Comparison of ENCODE assay signal across 24 mouse cellular contexts in the genomic region with DNA sequence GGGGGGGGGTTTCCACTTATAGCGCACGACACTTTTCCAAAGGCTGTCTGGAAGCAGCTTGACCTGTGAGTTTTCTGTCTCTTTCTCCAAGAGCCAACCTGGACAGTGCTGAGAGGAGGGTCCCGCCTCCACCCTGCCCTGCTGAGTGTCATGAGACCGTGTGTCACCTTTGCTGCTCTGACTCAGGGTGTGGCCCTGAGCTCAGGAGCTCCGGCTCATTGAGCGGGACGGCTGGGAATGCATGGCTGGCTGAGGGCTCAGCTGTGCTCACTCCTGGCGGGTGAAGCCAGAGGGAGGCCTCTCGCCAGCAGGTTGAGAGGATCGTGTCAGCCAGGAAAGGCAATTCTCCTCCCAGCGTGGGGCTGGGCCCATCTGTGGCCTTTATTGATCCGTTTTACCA.
A peak's percentile ranks its signal among the peaks of the same experiment; 100 is the strongest.
DNase-seq lines count a peak whose midpoint lies in the region; ATAC-seq and TF ChIP-seq lines count a peak whose summit lies in the region.
"Had no signal": no experiment of that assay in that cellular context is flagged by ENCODE, and none has a peak within 500 bp of the region (broad histone marks: within the 10 kb centered on the region; RNA-seq: fewer than 3 reads in every experiment).

No protein-coding gene starts in this region.

- H3K9ac ChIP-seq in kidney, embryonic 16.5 days (replicated peaks; ENCODE audit: low read length), result no peak overlapping the region
- no peak overlapping the region for H3K9ac ChIP-seq in intestine, embryonic 16.5 days (ENCODE audit: low read depth, low read length)
- H3K9ac ChIP-seq: embryonic facial prominence, embryonic 15.5 days; heart, embryonic 13.5 days; hindbrain, embryonic 15.5 days had no signal

- no peak for TF ChIP-seq CTCF in G1E (IDR thresholded peaks at IDR 0.05; ENCODE audit: low read depth, low read length)

- WGBS in kidney, embryonic 16.5 days, result 34% methylated on average over 12 of the region's 12 CpGs
- 47% methylated on average over 12 of the region's 12 CpGs for WGBS in intestine, embryonic 16.5 days

- H3K4me3 ChIP-seq in kidney, embryonic 16.5 days (ENCODE audit: low read length), result no peak overlapping the region
- H3K4me3 ChIP-seq in G1E (ENCODE audit: low read depth, low read length), result peak overlapping the region; percentile 36; the same call in 1 of the 2 replicates
- H3K4me3 ChIP-seq in intestine, embryonic 16.5 days (ENCODE audit: low read length), result no peak overlapping the region
- H3K4me3 ChIP-seq: embryonic facial prominence, embryonic 15.5 days; erythroblast, embryonic 14.5 days; forebrain, embryonic 10.5 days; gastrocnemius, adult 2 months; heart, embryonic 13.5 days; hindbrain, embryonic 15.5 days had no signal

- 0 out of 2 replicates have a peak, but pooled peaks cover 3% of the 10 kb centered on the region for H3K4me1 ChIP-seq in kidney, embryonic 16.5 days (ENCODE audit: insufficient read depth, low read length)
- H3K4me1 ChIP-seq in G1E (ENCODE audit: insufficient read depth, low read depth, low read length), result no peaks in the 10 kb centered on the region
- H3K4me1 ChIP-seq in intestine, embryonic 16.5 days (ENCODE audit: control insufficient read depth, insufficient read depth, low read length), result no peaks in the 10 kb centered on the region
- H3K4me1 ChIP-seq: heart, embryonic 13.5 days had no signal

- ATAC-seq in kidney, embryonic 16.5 days (ENCODE audit: low FRiP score, low TSS enrichment), result peak; percentile 72
- ATAC-seq in G1E (ENCODE audit: extremely low read depth, insufficient number of reproducible peaks, low FRiP score, poor library complexity, severe bottlenecking), result no peak
- peak; percentile 59 for ATAC-seq in intestine, embryonic 16.5 days
- ATAC-seq: CD4-positive, CD25-positive, alpha-beta regulatory T cell, adult 4 months; forebrain, embryonic 14.5 days had no signal

- H3K27ac ChIP-seq in kidney, embryonic 16.5 days (ENCODE audit: low read length), result no peak overlapping the region
- H3K27ac ChIP-seq in intestine, embryonic 16.5 days (ENCODE audit: low read length), result no peak overlapping the region
- H3K27ac ChIP-seq: embryonic facial prominence, embryonic 15.5 days; forebrain, embryonic 10.5 days; gastrocnemius, adult 2 months; heart, embryonic 13.5 days; hindbrain, embryonic 15.5 days had no signal

- no peak overlapping the region for H3K4me2 ChIP-seq in kidney, embryonic 16.5 days (replicated peaks; ENCODE audit: low read depth, low read length)
- H3K4me2 ChIP-seq in intestine, embryonic 16.5 days (ENCODE audit: low read depth, low read length), result no peak overlapping the region
- H3K4me2 ChIP-seq: embryonic facial prominence, embryonic 15.5 days; heart, embryonic 13.5 days; hindbrain, embryonic 15.5 days had no signal

- H3K36me3 ChIP-seq in kidney, embryonic 16.5 days (ENCODE audit: insufficient read depth, low read length), result no peaks in the 10 kb centered on the region
- H3K36me3 ChIP-seq in G1E (replicated peaks), result no peaks in the 10 kb centered on the region
- no peaks in the 10 kb centered on the region for H3K36me3 ChIP-seq in intestine, embryonic 16.5 days (ENCODE audit: control insufficient read depth, insufficient read depth, low read length)
- H3K36me3 ChIP-seq: embryonic facial prominence, embryonic 15.5 days; forebrain, embryonic 10.5 days; heart, embryonic 13.5 days; hindbrain, embryonic 15.5 days had no signal

- H3K9me3 ChIP-seq in kidney, embryonic 16.5 days (ENCODE audit: low read length), result no peaks in the 10 kb centered on the region
- H3K9me3 ChIP-seq in G1E (replicated peaks), result peaks cover 93% of the 10 kb centered on the region
- H3K9me3 ChIP-seq in intestine, embryonic 16.5 days (ENCODE audit: control insufficient read depth, low read length), result no peaks in the 10 kb centered on the region
- H3K9me3 ChIP-seq: embryonic facial prominence, embryonic 15.5 days; forebrain, embryonic 10.5 days; heart, embryonic 13.5 days; hindbrain, embryonic 15.5 days had no signal

- peaks cover 3% of the 10 kb centered on the region; the same call in 1 of the 2 replicates for H3K27me3 ChIP-seq in kidney, embryonic 16.5 days (ENCODE audit: insufficient read depth, low read length)
- H3K27me3 ChIP-seq in G1E (ENCODE audit: insufficient read depth, low read length), result no peaks in the 10 kb centered on the region
- no peaks in the 10 kb centered on the region for H3K27me3 ChIP-seq in intestine, embryonic 16.5 days (replicated peaks; ENCODE audit: control insufficient read depth, insufficient read depth, low read length)
- H3K27me3 ChIP-seq: hindbrain, embryonic 15.5 days had no signal

- DNase-seq in kidney, postnatal 25 days, result no peak
- DNase-seq in retina, embryonic 14.5 days (ENCODE audit: low spot score), result peak; percentile 48
- no peak for DNase-seq in retina, postnatal 1 day
- no peak for DNase-seq in G1E (ENCODE audit: low spot score)
- DNase-seq in left cerebral cortex, adult 9 months (ENCODE audit: low spot score in 2 of 2), result no peak
- no peak for DNase-seq in heart, adult 18-20 months
- DNase-seq: adrenal gland, adult 2 months; adrenal gland, postnatal 25 days; cerebellum, adult 11 months; cerebellum, adult 8-10 months; cerebellum, postnatal 14 days; embryo, embryonic 11 days; gastrocnemius, adult 2 months; gastrocnemius, postnatal 25 days; heart, postnatal 36 days had no signal
